Mouse (Mus musculus): ENCODE results near the gene Cstl1. TPM values are rescaled to one million over a fixed set of nuclear protein-coding genes. Genes with fewer than 3 reads are reported as not detected.
"Not testable (repeated sequence)": the region's sequence is repeated elsewhere in the genome, so short reads cannot be mapped to it uniquely, and the experiment has no call there.

Cstl1 gene
- total RNA-seq (2021) = under 1 TPM in 1 of 2 experiments, not detected in 1; 0.79 TPM
- long read RNA-seq, experiment 1 = 0 reads
- long read RNA-seq, experiment 2 = 0 reads

DNA sequence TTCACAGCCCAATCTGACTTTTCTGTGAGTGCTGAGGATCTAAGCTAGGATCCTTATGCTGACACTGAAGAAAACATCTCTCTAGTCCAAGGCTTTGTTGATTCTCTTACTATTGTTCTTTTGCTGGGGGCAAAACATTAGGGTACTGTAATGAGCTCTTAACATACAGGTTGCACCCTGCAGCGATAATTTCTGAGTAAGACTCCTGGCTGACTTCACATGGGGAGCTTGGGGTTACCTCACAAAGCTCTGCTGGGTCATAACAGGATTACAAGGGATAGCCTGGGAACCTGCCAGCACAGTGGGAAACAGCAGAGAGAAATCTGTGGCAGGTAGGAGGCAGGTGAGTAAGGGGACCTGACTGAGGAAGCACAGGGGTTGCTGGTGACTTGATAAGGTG lies at the start of gene Cstl1:
Cstl1 (plus strand) TSS at position 301 of the 400 bp plus-strand sequence.
- no peak for DNase-seq (ENCODE audit: low spot score in 2 of 2)

GRCm38 (mm10) chr2:148706409-148707201 lies 43.6 kb upstream of the Cstl1 start:
- DNase-seq (ENCODE audit: low spot score in 2 of 2) = no peak

- DNase-seq (ENCODE audit: low spot score in 2 of 2) = no peak
Observed at GRCm38 (mm10) chr2:148707202-148707530, 43.0 kb upstream of the Cstl1 start.

- no peak for DNase-seq (ENCODE audit: low spot score in 2 of 2)
Observed at GRCm38 (mm10) chr2:148712326-148712725, 37.8 kb upstream of the Cstl1 start.

GRCm38 (mm10) chr2:148717072-148717471 lies 33.1 kb upstream of the Cstl1 start:
- DNase-seq (ENCODE audit: low spot score in 2 of 2) = no peak

DNA sequence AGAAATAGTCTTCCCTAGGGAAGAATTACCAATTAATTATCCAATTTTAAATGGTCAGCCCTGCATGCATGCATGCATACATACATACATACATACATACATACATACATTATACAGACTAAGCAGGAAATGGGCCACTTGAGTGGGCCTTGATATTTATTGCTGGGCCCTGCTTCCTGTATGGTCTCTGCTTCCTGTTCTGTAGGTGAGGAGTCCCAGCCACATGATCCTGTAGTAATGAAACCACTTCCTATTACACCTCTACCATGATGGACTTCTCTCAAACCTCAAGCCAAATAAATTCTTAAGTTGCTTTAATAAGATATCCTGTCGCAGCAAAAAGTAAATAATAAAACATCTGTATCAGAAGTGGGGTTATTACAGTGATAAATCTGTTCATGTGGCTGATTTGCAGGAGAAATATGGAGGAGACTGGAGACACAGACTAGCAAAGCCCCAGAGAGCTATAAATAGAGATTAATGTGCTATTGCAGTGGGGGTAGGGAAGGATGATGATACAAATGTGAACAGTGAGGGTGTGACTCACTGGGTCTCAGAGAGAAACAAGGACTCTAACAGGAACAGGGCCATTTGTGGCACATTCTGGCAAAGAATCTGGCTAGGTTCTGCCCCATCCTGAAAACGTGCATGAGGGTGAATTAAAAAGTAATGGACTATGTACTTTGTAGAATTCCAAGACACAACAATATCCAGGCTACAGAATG lies 30.7 kb upstream of the Cstl1 start:
- no peak for DNase-seq (ENCODE audit: low spot score in 2 of 2)

- DNase-seq (ENCODE audit: low spot score in 2 of 2) = no peak
Observed at GRCm38 (mm10) chr2:148731614-148732326, 18.4 kb upstream of the Cstl1 start.

DNA sequence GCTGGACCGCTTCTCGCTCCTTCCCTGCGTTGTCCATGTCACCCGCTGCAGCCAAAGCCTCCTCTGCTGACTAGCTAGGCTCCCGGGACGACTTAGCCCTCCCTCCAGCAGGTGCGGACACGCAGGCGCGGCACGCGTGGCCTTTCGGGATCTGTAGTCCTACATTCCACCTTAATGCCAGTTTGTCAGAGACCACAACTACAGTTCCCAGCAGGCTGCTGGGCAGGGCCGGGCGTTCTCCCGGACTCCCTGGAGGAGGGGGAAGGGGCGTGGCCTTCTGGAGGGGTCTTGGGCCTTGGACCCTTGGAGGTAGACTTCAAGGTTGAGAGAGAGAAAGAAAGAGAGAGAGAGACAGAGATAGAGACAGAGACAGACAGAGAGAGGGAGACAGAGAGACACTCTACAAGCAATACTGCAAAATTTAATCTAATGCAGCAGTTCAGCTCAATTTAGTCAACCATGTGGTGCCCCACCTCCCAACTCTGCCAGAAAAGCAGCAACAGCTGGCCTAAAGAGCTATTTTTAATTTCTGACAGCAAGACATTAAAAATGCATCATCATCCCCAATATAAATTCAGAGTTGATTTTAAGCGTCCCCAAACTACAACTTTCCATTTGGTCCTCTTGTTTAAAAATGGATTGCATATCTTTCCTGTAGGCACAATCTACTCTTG lies 17.7 kb upstream of the Cstl1 start, which contains the start of gene Napb:
Napb (minus strand) TSS at position 141 of the 674 bp plus-strand sequence.
- peak; percentile 77 to 89 for DNase-seq (ENCODE audit: low spot score in 2 of 2)

DNA sequence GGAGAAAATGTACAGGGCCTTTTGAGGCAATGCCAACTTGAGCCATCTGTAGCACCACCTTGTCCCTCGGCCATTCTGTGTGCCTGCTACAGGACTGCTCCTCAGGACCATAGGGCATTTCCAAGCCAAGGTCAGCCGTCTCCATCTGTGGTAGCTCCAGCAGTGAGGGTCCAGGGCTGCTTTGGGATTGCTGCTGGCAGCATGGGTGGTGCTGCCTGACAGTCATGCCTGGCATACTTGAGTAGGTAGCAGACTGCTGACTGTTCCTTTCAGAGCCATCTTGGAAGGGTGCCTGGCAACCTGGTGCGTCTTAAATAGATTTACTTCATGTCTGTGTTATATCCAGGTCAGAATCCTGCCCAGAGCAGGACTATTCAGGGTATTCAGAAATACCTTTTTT lies 7.2 kb upstream of the Cstl1 start:
- no peak for DNase-seq (ENCODE audit: low spot score in 2 of 2)

- no peak for DNase-seq (ENCODE audit: low spot score in 2 of 2)
Observed at GRCm38 (mm10) chr2:148743846-148744407, 6.2 kb upstream of the Cstl1 start.

DNA sequence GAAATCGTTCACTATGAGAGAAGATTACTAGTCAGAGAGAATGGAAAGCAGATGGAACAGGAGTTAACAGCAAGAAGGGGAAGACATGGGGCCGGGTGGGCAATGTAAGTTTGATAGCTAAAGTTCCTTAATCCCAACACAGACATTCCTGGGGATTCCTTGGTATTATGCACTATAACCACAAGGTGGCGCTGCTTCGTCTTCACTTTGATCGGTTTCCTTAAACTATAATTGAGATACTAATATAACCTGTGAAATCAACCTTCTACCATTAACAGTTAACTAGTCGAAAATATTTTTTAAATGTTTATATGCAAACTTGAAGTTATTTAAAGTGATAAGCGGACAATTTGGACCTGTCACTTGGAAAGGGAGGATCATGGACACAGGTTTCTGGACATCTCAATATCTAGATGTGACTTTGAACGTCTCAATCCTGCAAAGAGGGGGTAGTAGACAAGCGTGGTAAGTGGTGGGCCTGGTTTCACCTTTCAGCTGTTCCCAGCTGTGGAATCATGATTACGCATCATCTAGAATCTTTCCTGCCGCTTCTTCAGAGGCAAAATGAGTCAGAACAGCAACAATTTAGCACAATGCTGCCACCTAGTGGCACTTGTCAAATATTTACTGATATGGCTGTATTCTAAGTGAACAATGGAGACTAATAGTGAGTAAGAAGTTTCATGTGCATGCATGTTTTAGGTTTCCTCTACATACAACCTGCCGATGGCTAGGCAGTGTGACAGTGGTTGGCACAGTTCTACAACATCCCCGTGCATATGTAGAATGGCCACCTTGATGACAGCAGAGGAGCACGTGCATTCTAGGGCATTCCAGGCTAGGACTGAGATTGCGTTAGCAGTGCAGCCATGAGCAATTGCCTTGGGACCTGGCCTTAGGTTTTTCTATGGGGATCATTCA lies 2.0 kb downstream of the Cstl1 start:
- peak in 1 of 2 experiments; percentile 42 for DNase-seq (ENCODE audit: low spot score in 2 of 2)

DNA sequence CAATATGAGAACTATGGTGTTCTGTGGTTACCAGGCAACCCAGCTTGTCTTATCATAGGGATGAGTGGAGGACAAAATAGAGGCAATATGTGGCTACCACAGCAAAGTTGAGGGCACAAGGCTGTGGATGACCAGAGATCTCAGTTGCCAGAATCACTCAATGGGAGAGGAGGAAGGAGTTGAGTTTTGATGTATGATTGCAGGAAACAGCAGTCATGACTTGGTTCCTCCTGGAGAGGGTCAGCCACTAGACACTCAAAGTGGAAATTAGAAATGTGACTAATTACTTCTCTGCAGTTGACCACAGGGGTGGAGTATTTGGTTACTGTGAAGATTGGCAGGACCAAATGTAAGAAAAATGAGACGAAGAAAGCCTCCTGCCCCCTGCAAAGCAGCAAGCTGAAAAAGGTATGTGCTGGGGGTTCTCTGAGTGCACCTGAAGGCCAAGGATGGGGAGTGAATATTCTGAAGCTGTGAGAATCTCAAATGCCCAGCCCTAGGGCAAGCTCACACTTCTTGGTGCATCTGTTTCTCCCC lies 4.2 kb downstream of the Cstl1 start:
- DNase-seq (ENCODE audit: low spot score in 2 of 2) = no peak

GRCm38 (mm10) chr2:148763648-148764388 lies 13.7 kb downstream of the Cstl1 start:
- no peak for DNase-seq (ENCODE audit: low spot score in 2 of 2)

- not testable (repeated sequence) for DNase-seq (ENCODE audit: low spot score in 2 of 2)
Observed at GRCm38 (mm10) chr2:148771397-148771796, 21.2 kb downstream of the Cstl1 start, which contains the start of gene Cst11. Gene Cst11 (minus strand): TSS chr2:148771497.

GRCm38 (mm10) chr2:148781709-148782108 lies 31.6 kb downstream of the Cstl1 start, which contains the start of gene 8030411F24Rik:
Gene 8030411F24Rik (plus strand): TSS chr2:148782009.
- DNase-seq (ENCODE audit: low spot score in 2 of 2) = no peak

GRCm38 (mm10) chr2:148789142-148789541 lies 39.0 kb downstream of the Cstl1 start, which contains the start of gene Cst12:
Gene Cst12 (plus strand): TSS chr2:148789361.
- DNase-seq (ENCODE audit: low spot score in 2 of 2) = no peak

GRCm38 (mm10) chr2:148798485-148798884 lies 48.3 kb downstream of the Cstl1 start, which contains the start of gene Cst8:
Gene Cst8 (plus strand): TSS chr2:148798785.
- DNase-seq (ENCODE audit: low spot score in 2 of 2) = no peak

GRCm38 (mm10) chr2:148801491-148801921 lies 51.3 kb downstream of the Cstl1 start:
- DNase-seq (ENCODE audit: low spot score in 2 of 2) = no peak

Measured in adrenal gland, postnatal 4 days (tissue).